ENCODE assay signal across 12 mouse cellular contexts in genomic region chr6:64688181-64688944, GRCm38 (mm10). TPM values are rescaled to one million over a fixed set of nuclear protein-coding genes. Genes with fewer than 3 reads are reported as not detected.
A peak's percentile ranks its signal among the peaks of the same experiment; 100 is the strongest.
DNase-seq lines count a peak whose midpoint lies in the region; ATAC-seq and TF ChIP-seq lines count a peak whose summit lies in the region.
"Had no signal": no experiment of that assay in that cellular context is flagged by ENCODE, and none has a peak within 500 bp of the region (broad histone marks: within the 10 kb centered on the region; RNA-seq: fewer than 3 reads in every experiment).

No protein-coding gene starts in this region.

- H3K4me3 ChIP-seq in heart, embryonic 11.5 days (ENCODE audit: low read depth, low read length): no peak overlapping the region
- peak overlapping the region; percentile 23 for H3K4me3 ChIP-seq in forebrain, embryonic 15.5 days
- H3K4me3 ChIP-seq in midbrain, embryonic 13.5 days (replicated peaks): peak overlapping the region; percentile 25
- no peak overlapping the region for H3K4me3 ChIP-seq in gastrocnemius, adult 2 months

- ATAC-seq in heart, embryonic 11.5 days (replicated peaks; ENCODE audit: insufficient number of reproducible peaks, low FRiP score, low TSS enrichment): no peak
- peak; percentile 71 for ATAC-seq in forebrain, embryonic 15.5 days (replicated peaks)
- peak; percentile 69 for ATAC-seq in midbrain, embryonic 13.5 days
- ATAC-seq in granulocyte monocyte progenitor cell, adult 5-6 weeks (replicated peaks; ENCODE audit: poor library complexity, severe bottlenecking): no peak
- ATAC-seq: activated CD4-positive, CD25-positive, alpha-beta regulatory T cell, adult 4 months; lung, postnatal 0 days had no signal

- 10% methylated on average over 19 of the region's 19 CpGs for WGBS in heart, embryonic 11.5 days (ENCODE audit: insufficient replicate concordance)
- 2% methylated on average over 19 of the region's 19 CpGs for WGBS in forebrain, embryonic 15.5 days
- 2% methylated on average over 19 of the region's 19 CpGs for WGBS in midbrain, embryonic 13.5 days

- H3K9ac ChIP-seq in heart, embryonic 11.5 days (ENCODE audit: low read depth, low read length): no peak overlapping the region
- H3K9ac ChIP-seq in forebrain, embryonic 15.5 days (replicated peaks): no peak overlapping the region
- no peak overlapping the region for H3K9ac ChIP-seq in midbrain, embryonic 13.5 days (replicated peaks)

- H3K27ac ChIP-seq in heart, embryonic 11.5 days (ENCODE audit: low read depth, low read length): no peak overlapping the region
- no peak overlapping the region for H3K27ac ChIP-seq in forebrain, embryonic 15.5 days (replicated peaks)
- H3K27ac ChIP-seq in midbrain, embryonic 13.5 days: no peak overlapping the region; the same call in 1 of the 2 replicates
- no peak overlapping the region for H3K27ac ChIP-seq in gastrocnemius, adult 2 months

- intact Hi-C loops in gastrocnemius, adult 2 months (cut with DNase I): no loop called here

- DNase-seq in heart, adult 8-10 months (ENCODE audit: low spot score): no peak
- DNase-seq in R1 (ENCODE audit: low read depth, low spot score): peak; percentile 22
- DNase-seq in urinary bladder, postnatal 25 days (ENCODE audit: low spot score): no peak
- DNase-seq in gastrocnemius, adult 2 months: no peak

- no peaks in the 10 kb centered on the region for H3K36me3 ChIP-seq in heart, embryonic 11.5 days (ENCODE audit: control insufficient read depth, insufficient read depth, low read length)
- no peaks in the 10 kb centered on the region for H3K36me3 ChIP-seq in forebrain, embryonic 15.5 days
- no peaks in the 10 kb centered on the region for H3K36me3 ChIP-seq in midbrain, embryonic 13.5 days

- no peak for TF ChIP-seq CTCF in gastrocnemius, adult 2 months (IDR thresholded peaks at IDR 0.05)

- H3K27me3 ChIP-seq in heart, embryonic 11.5 days (ENCODE audit: control insufficient read depth, insufficient read depth, low read length): peaks cover 8% of the 10 kb centered on the region; the same call in 1 of the 2 replicates
- H3K27me3 ChIP-seq in forebrain, embryonic 15.5 days: no peaks in the 10 kb centered on the region
- H3K27me3 ChIP-seq in midbrain, embryonic 13.5 days: peaks cover 54% of the 10 kb centered on the region

- H3K4me2 ChIP-seq in heart, embryonic 11.5 days: peak overlapping the region; percentile 36
- peak overlapping the region; percentile 42 for H3K4me2 ChIP-seq in forebrain, embryonic 15.5 days (replicated peaks)
- H3K4me2 ChIP-seq in midbrain, embryonic 13.5 days (replicated peaks): peak overlapping the region; percentile 50

- 0 out of 2 replicates have a peak, but pooled peaks cover 2% of the 10 kb centered on the region for H3K4me1 ChIP-seq in heart, embryonic 11.5 days (ENCODE audit: control insufficient read depth, insufficient read depth, low read length)
- H3K4me1 ChIP-seq in forebrain, embryonic 15.5 days: peaks cover 10% of the 10 kb centered on the region
- peaks cover 11% of the 10 kb centered on the region for H3K4me1 ChIP-seq in midbrain, embryonic 13.5 days (replicated peaks)

- H3K9me3 ChIP-seq in heart, embryonic 11.5 days (replicated peaks; ENCODE audit: control insufficient read depth, low read length): no peaks in the 10 kb centered on the region
- H3K9me3 ChIP-seq in forebrain, embryonic 15.5 days: no peaks in the 10 kb centered on the region
- H3K9me3 ChIP-seq in midbrain, embryonic 13.5 days: no peaks in the 10 kb centered on the region

RNA-seq across cellular contexts. Expression of gene Atoh1, which starts 40.6 kb away (rescaled TPM):
- not detected in 2 replicates for polyA plus RNA-seq in heart, embryonic 11.5 days (2014; fragmentation: Nextera tagmentation; extraction: Ambion mirVana)
- total RNA-seq in heart, adult 8-10 months (2022): not detected
- polyA plus RNA-seq in forebrain, embryonic 15.5 days (2015; fragmentation: Nextera tagmentation; extraction: Ambion mirVana): 0.26 TPM in 1 of 2 replicates, not detected in the other
- polyA plus RNA-seq in midbrain, embryonic 13.5 days (2015; fragmentation: Nextera tagmentation; extraction: Ambion mirVana): 1.6 and 1.8 TPM in 2 replicates
- total RNA-seq in gastrocnemius, adult 2 months (2021): not detected
- total RNA-seq in granulocyte monocyte progenitor cell, adult 5-6 weeks (2014; fragmentation: Nextera tagmentation): not detected in 2 replicates
- total RNA-seq in granulocyte monocyte progenitor cell, adult 5-6 weeks (2017): not detected in 2 replicates
- total RNA-seq: layer of hippocampus, postnatal 10 days had no signal
- polyA plus RNA-seq: activated CD4-positive, CD25-positive, alpha-beta regulatory T cell, adult 4 months; C2C12; lung, postnatal 0 days had no signal

Comparison
In these comparisons a context has a peak if more than half of its experiments do, and no peak if none do; other contexts are left out.
1. ATAC-seq: peak in forebrain, embryonic 15.5 days (single experiment) and midbrain, embryonic 13.5 days (single experiment); none in heart, embryonic 11.5 days (single experiment) and granulocyte monocyte progenitor cell, adult 5-6 weeks (single experiment).
2. H3K4me3 ChIP-seq: peak in forebrain, embryonic 15.5 days (single experiment) and midbrain, embryonic 13.5 days (single experiment); none in heart, embryonic 11.5 days (single experiment) and gastrocnemius, adult 2 months (single experiment).
3. Peak in every context shown above with its lines, with median percentiles within 50 percentile points of each other: H3K4me2 ChIP-seq.